Mouse (Mus musculus) MEL (cell line): ENCODE results near the gene Apopt1. TPM values are rescaled to one million over a fixed set of nuclear protein-coding genes. Genes with fewer than 3 reads are reported as not detected.

Experiments
- DNase-seq: peaks from one replicate; pipeline ENCODE4 v3.0.0; 2011; ENCODE audit warnings: low read depth, low spot score
- H3K27ac ChIP-seq: 2 replicates; pipeline ENCODE4 v1.5.1; 2012; ENCODE audit warnings: low read depth, mild to moderate bottlenecking, control low read depth, low read length, moderate library complexity; ENCODE audit not compliant: control insufficient read depth
- H3K27me3 ChIP-seq, 2 experiments: fragments of 150-350 bp in 1 of 2; sonication (generic) in 1 of 2; 2 replicates each; pipeline ENCODE4 v1.6.1; 2012; ENCODE audit warnings: low read length in 2 of 2, mild to moderate bottlenecking in 2 of 2, improper control_type of control experiment in 1 of 2, moderate library complexity in 1 of 2; ENCODE audit not compliant: insufficient read depth in 2 of 2, control insufficient read depth in 1 of 2
- H3K36me3 ChIP-seq, 2 experiments: 2 replicates each; pipeline ENCODE4 v1.6.1; 2012 to 2014; ENCODE audit warnings: low read length in 2 of 2, improper control_type of control experiment in 1 of 2, inconsistent platforms in 1 of 2, mild to moderate bottlenecking in 1 of 2; ENCODE audit not compliant: insufficient read depth in 2 of 2, control insufficient read depth in 1 of 2
- H3K4me1 ChIP-seq, 2 experiments: fragments of 150-350 bp in 1 of 2; sonication (generic) in 1 of 2; 2 replicates each; pipeline ENCODE4 v1.6.1; 2012; ENCODE audit warnings: low read length in 2 of 2, improper control_type of control experiment in 1 of 2, mild to moderate bottlenecking in 1 of 2; ENCODE audit not compliant: insufficient read depth in 2 of 2, control insufficient read depth in 1 of 2
- H3K4me3 ChIP-seq, 2 experiments: fragments of 150-350 bp in 1 of 2; sonication (generic) in 1 of 2; 2 replicates each; pipeline ENCODE4 v1.5.1; 2012; ENCODE audit warnings: low read depth in 2 of 2, low read length in 2 of 2, mild to moderate bottlenecking in 2 of 2, moderate library complexity in 2 of 2, control low read depth in 1 of 2, improper control_type of control experiment in 1 of 2; ENCODE audit not compliant: control insufficient read depth in 1 of 2, insufficient read depth in 1 of 2
- H3K79me2 ChIP-seq: 2 replicates; pipeline ENCODE4 v1.6.1; 2012; ENCODE audit warnings: mild to moderate bottlenecking, low read length, moderate library complexity; ENCODE audit not compliant: control insufficient read depth, poor library complexity, insufficient read depth
- H3K9ac ChIP-seq: 2 replicates; pipeline ENCODE4 v1.6.1; 2012; ENCODE audit warnings: low read depth, mild to moderate bottlenecking, control low read depth, low read length, moderate library complexity; ENCODE audit not compliant: control insufficient read depth, poor library complexity, severe bottlenecking
- H3K9me3 ChIP-seq: fragments of 150-350 bp; sonication (generic); replicated peaks from 2 replicates; pipeline ENCODE4 v1.6.1; 2012; ENCODE audit warnings: mild to moderate bottlenecking, low read length, improper control_type of control experiment, moderate library complexity; ENCODE audit not compliant: insufficient read depth
- CHD2 ChIP-seq: IDR thresholded peaks from 2 replicates; pipeline ENCODE4 v1.6.1; 2011; ENCODE audit warnings: low read length, improper control_type of control experiment
- GABPA ChIP-seq: IDR thresholded peaks from 2 replicates; pipeline ENCODE4 v1.6.1; 2012; ENCODE audit warnings: low read depth, mild to moderate bottlenecking, inconsistent platforms, low read length, improper control_type of control experiment, moderate library complexity
- HCFC1 ChIP-seq: IDR thresholded peaks from 2 replicates; pipeline ENCODE4 v1.6.1; 2012; ENCODE audit warnings: low read depth, mild to moderate bottlenecking, inconsistent platforms, low read length, improper control_type of control experiment, moderate library complexity
- JUND ChIP-seq: IDR thresholded peaks from 2 replicates; pipeline ENCODE4 v1.6.1; 2011; ENCODE audit warnings: low read depth, mild to moderate bottlenecking, improper control_type of control experiment, low read length
- KAT2A ChIP-seq: conservative IDR thresholded peaks from 2 replicates; pipeline ENCODE4 v1.6.1; 2012; ENCODE audit warnings: low read depth, low read length, improper control_type of control experiment, inconsistent platforms
- MEF2A ChIP-seq: IDR thresholded peaks from 2 replicates; pipeline ENCODE4 v1.6.1; 2014; ENCODE audit warnings: low read depth, mild to moderate bottlenecking, inconsistent platforms, low read length, improper control_type of control experiment; ENCODE audit not compliant: poor library complexity, insufficient replicate concordance, severe bottlenecking; ENCODE audit errors: extremely low read depth
- MXI1 ChIP-seq: IDR thresholded peaks from 2 replicates; pipeline ENCODE4 v1.6.1; 2011; ENCODE audit warnings: mild to moderate bottlenecking, low read depth, low read length, improper control_type of control experiment
- NRF1 ChIP-seq: IDR thresholded peaks from 2 replicates; pipeline ENCODE4 v1.6.1; 2014; ENCODE audit warnings: low read depth, mild to moderate bottlenecking, inconsistent platforms, low read length, improper control_type of control experiment, moderate library complexity; ENCODE audit not compliant: poor library complexity, insufficient read depth, severe bottlenecking
- POLR2A ChIP-seq, 2 experiments: IDR thresholded peaks; 2 replicates each; pipeline ENCODE4 v1.6.1; 2011 to 2012; ENCODE audit warnings: low read length in 2 of 2, mild to moderate bottlenecking in 2 of 2, control low read depth in 1 of 2, improper control_type of control experiment in 1 of 2, low read depth in 1 of 2, moderate library complexity in 1 of 2; ENCODE audit not compliant: control insufficient read depth in 1 of 2, insufficient read depth in 1 of 2, poor library complexity in 1 of 2
- RCOR1 ChIP-seq: IDR thresholded peaks from 2 replicates; pipeline ENCODE4 v1.6.1; 2012; ENCODE audit warnings: low read depth, mild to moderate bottlenecking, inconsistent platforms, low read length, improper control_type of control experiment
- SMC3 ChIP-seq: IDR thresholded peaks from 2 replicates; pipeline ENCODE4 v1.6.1; 2011; ENCODE audit warnings: low read depth, low read length, improper control_type of control experiment
- TAL1 ChIP-seq: IDR thresholded peaks from 2 replicates; pipeline ENCODE4 v1.6.1; 2012; ENCODE audit warnings: mild to moderate bottlenecking, inconsistent platforms, low read length, moderate library complexity, mixed read lengths
- TBP ChIP-seq: IDR thresholded peaks from 2 replicates; pipeline ENCODE4 v1.8.0; 2011; ENCODE audit warnings: low read depth, low read length, improper control_type of control experiment
- TCF12 ChIP-seq: IDR thresholded peaks from 2 replicates; pipeline ENCODE4 v1.6.1; 2014; ENCODE audit warnings: low read depth, mild to moderate bottlenecking, inconsistent platforms, low read length, improper control_type of control experiment, moderate library complexity
- USF2 ChIP-seq, 2 experiments: IDR thresholded peaks; 2 replicates each; pipeline ENCODE4 v1.6.1; 2011 to 2012; ENCODE audit warnings: improper control_type of control experiment in 2 of 2, low read length in 2 of 2, borderline replicate concordance in 1 of 2, inconsistent platforms in 1 of 2, low read depth in 1 of 2, mild to moderate bottlenecking in 1 of 2; ENCODE audit not compliant: insufficient read depth in 1 of 2
- ZC3H11A ChIP-seq: IDR thresholded peaks from 2 replicates; pipeline ENCODE4 v1.6.1; 2012; ENCODE audit warnings: low read depth, mild to moderate bottlenecking, inconsistent platforms, low read length, improper control_type of control experiment
- ZKSCAN1 ChIP-seq: IDR thresholded peaks from 2 replicates; pipeline ENCODE4 v1.6.1; 2012; ENCODE audit warnings: low read depth, mild to moderate bottlenecking, inconsistent platforms, low read length, improper control_type of control experiment, moderate library complexity
- ZMIZ1 ChIP-seq: IDR thresholded peaks from 2 replicates; pipeline ENCODE4 v1.6.1; 2012; ENCODE audit warnings: low read depth, mild to moderate bottlenecking, inconsistent platforms, low read length, improper control_type of control experiment, moderate library complexity
- polyA plus RNA-seq, 2 experiments: library from polyadenylated mRNA; stranded (reverse) in 1 of 2; unstranded in 1 of 2; fragments of >175 nt in 1 of 2; fragments of >200 nt in 1 of 2; gene quantifications; 2 replicates each; pipeline versions ENCODE4 v1.2.1 to v1.2.4; 2012; ENCODE audit warnings: low replicate concordance in 2 of 2, low read depth in 1 of 2; ENCODE audit not compliant: insufficient read length in 2 of 2, insufficient read depth in 1 of 2, missing spikeins in 1 of 2
- total RNA-seq: library from RNA; depleted of rRNA; stranded (reverse); fragments of 300-350 nt; gene quantifications from 2 replicates; pipeline ENCODE4 v1.2.3, GENCODE M21; 2012

The Apopt1 gene
- total and polyA plus RNA-seq, 3 experiments = 25.7 to 46.5 TPM; not detected in 1

DNA sequence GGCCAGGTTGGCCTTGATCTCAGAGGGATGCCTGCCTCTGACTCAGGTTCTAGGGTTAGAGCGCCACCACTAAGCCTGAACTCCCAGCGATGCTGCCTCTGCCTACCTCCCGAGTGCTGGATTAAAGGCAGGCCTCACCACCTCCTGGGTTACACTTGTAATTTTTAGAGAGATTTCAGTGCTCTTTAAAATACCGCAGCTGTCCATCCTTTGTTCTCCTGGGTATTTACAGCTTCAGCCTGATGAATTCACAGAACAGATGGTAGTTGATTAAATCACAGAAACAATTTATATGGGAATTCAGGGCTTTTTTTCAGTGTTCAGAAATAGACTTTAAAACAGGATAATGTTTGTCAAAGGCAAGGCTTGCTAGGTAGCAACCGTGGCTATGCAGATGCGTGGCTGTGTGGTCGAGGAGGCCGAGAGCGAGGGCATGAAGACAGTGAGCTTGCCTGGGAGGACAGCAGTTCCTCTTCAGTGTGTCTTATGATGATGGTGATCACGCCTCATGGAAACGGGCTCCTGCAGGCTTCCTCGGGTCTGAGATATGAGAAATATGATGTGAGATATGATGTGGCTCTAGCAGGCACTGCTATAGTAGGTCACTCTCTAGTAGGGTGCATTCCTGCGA lies 78.5 kb downstream of the Apopt1 start:
- Histone ChIP-seq H3K4me1 (0 out of 4 replicates have a peak, but pooled peaks cover 0 to 2% of the 10 kb centered on the region in 2 experiments), H3K9me3 (no peaks in the 10 kb centered on the region), H3K79me2 (no peaks in the 10 kb centered on the region), H3K36me3 (peaks cover 0 to 3% of the 10 kb centered on the region in 2 experiments; a peak in 2 of 4 replicates), H3K9ac (no peak overlapping the region)
- no peak for DNase-seq
- TF ChIP-seq KAT2A = no peak
- TF ChIP-seq ZMIZ1 = no peak
- TF ChIP-seq SMC3 = no peak
- TF ChIP-seq JUND = no peak
- TF ChIP-seq MEF2A = no peak
- TF ChIP-seq HCFC1 = no peak
- no peak for TF ChIP-seq TAL1
- TF ChIP-seq GABPA = no peak
- TF ChIP-seq TBP = no peak
- TF ChIP-seq ZC3H11A = no peak
- TF ChIP-seq USF2 (IDR thresholded peaks at IDR 0.05; ENCODE audit: borderline replicate concordance in 1 of 2, insufficient read depth in 1 of 2, low read depth in 1 of 2, low read length in 2 of 2) = no peak
- TF ChIP-seq MXI1 = no peak
- TF ChIP-seq, all 39 proteins: peak for 0
- no peaks in the 10 kb centered on the region for H3K27me3 ChIP-seq
- H3K4me3 ChIP-seq = no peak overlapping the region
- H3K27ac ChIP-seq = no peak overlapping the region

DNA sequence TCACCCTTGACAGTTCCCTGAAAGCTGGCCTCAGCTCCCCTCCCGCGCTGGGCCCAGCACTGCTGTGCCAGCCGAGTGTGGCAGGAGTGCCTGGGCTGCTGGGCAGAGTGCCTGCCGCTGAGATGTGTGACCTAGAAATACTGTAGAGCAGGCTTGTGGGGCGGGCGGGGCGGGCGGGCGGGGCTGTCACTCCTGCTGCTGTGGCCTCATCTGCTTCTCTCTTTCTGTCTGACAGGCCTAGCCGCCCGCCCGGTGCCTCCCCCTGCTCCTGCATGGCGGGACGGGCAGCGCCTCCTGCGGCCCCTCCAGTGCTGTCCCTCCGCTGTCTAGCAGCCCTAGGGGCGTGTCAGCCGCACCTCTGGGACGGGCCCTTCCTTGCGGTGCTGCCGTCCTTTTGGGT lies 81.0 kb downstream of the Apopt1 start:
- H3K27ac ChIP-seq = no peak overlapping the region
- H3K9ac ChIP-seq = no peak overlapping the region
- TF ChIP-seq SMC3 = no peak
- no peak for TF ChIP-seq MEF2A
- TF ChIP-seq CHD2 = no peak
- TF ChIP-seq TCF12 = no peak
- TF ChIP-seq POLR2A (IDR thresholded peaks at IDR 0.05; ENCODE audit: control insufficient read depth in 1 of 2, insufficient read depth in 1 of 2, low read depth in 1 of 2, low read length in 2 of 2, poor library complexity in 1 of 2) = no peak
- no peak for TF ChIP-seq ZKSCAN1
- TF ChIP-seq RCOR1 = no peak
- no peak for TF ChIP-seq NRF1
- TF ChIP-seq, all 39 proteins: peak for 0
- Histone ChIP-seq H3K9me3 (no peaks in the 10 kb centered on the region), H3K4me1 (0 out of 4 replicates have a peak, but pooled peaks cover 0 to 2% of the 10 kb centered on the region in 2 experiments), H3K36me3 (peaks cover 0 to 2% of the 10 kb centered on the region in 2 experiments; a peak in 1 of 4 replicates), H3K27me3 (no peaks in the 10 kb centered on the region), H3K4me3 (no peak overlapping the region), H3K79me2 (no peaks in the 10 kb centered on the region)
- no peak for DNase-seq
